ENCODE assay signal across 8 mouse cellular contexts in genomic region chr4:66404201-66404711, GRCm38 (mm10). TPM values are rescaled to one million over a fixed set of nuclear protein-coding genes. Genes with fewer than 3 reads are reported as not detected.
A peak's percentile ranks its signal among the peaks of the same experiment; 100 is the strongest.
DNase-seq lines count a peak whose midpoint lies in the region; ATAC-seq and TF ChIP-seq lines count a peak whose summit lies in the region.

Gene Astn2 (minus strand): TSS chr4:66404611.

- H3K27me3 ChIP-seq in heart, embryonic 10.5 days (ENCODE audit: insufficient read depth, poor library complexity, severe bottlenecking) = peaks cover 58% of the 10 kb centered on the region
- peaks cover 58% of the 10 kb centered on the region for H3K27me3 ChIP-seq in forebrain, embryonic 10.5 days (ENCODE audit: poor library complexity, severe bottlenecking)
- peaks cover 59% of the 10 kb centered on the region for H3K27me3 ChIP-seq in intestine, embryonic 14.5 days (replicated peaks; ENCODE audit: control insufficient read depth, insufficient read depth, low read length)
- peaks cover 58% of the 10 kb centered on the region for H3K27me3 ChIP-seq in limb, embryonic 13.5 days
- H3K27me3 ChIP-seq in neural tube, embryonic 14.5 days (ENCODE audit: control insufficient read depth, insufficient read depth, low read length) = no peaks in the 10 kb centered on the region

- no peaks in the 10 kb centered on the region for H3K9me3 ChIP-seq in heart, embryonic 10.5 days
- no peaks in the 10 kb centered on the region for H3K9me3 ChIP-seq in forebrain, embryonic 10.5 days
- H3K9me3 ChIP-seq in intestine, embryonic 14.5 days (ENCODE audit: control insufficient read depth, low read length) = no peaks in the 10 kb centered on the region
- H3K9me3 ChIP-seq in limb, embryonic 13.5 days = no peaks in the 10 kb centered on the region
- no peaks in the 10 kb centered on the region for H3K9me3 ChIP-seq in neural tube, embryonic 14.5 days (ENCODE audit: control insufficient read depth, low read length)

- peak within 1 kb of the TSS; percentile 82 for H3K4me3 ChIP-seq in heart, embryonic 10.5 days
- peak within 1 kb of the TSS; percentile 20 for H3K4me3 ChIP-seq in bone marrow macrophage, adult 2 months (ENCODE audit: insufficient read depth, low read length)
- H3K4me3 ChIP-seq in forebrain, embryonic 10.5 days = peak within 1 kb of the TSS; percentile 87
- H3K4me3 ChIP-seq in intestine, embryonic 14.5 days (ENCODE audit: low read depth, low read length) = peak within 1 kb of the TSS; percentile 58
- H3K4me3 ChIP-seq in limb, embryonic 13.5 days = peak within 1 kb of the TSS; percentile 72
- peak within 1 kb of the TSS; percentile 76 for H3K4me3 ChIP-seq in neural tube, embryonic 14.5 days (ENCODE audit: low read depth, low read length)

- peaks cover 15% of the 10 kb centered on the region for H3K4me1 ChIP-seq in heart, embryonic 10.5 days
- H3K4me1 ChIP-seq in bone marrow macrophage, adult 2 months (ENCODE audit: control insufficient read depth, insufficient read depth, low read length) = no peaks in the 10 kb centered on the region
- peaks cover 31% of the 10 kb centered on the region for H3K4me1 ChIP-seq in forebrain, embryonic 10.5 days
- H3K4me1 ChIP-seq in intestine, embryonic 14.5 days (replicated peaks; ENCODE audit: control insufficient read depth, insufficient read depth, low read length) = no peaks in the 10 kb centered on the region; the same call in 1 of the 2 replicates
- peaks cover 21% of the 10 kb centered on the region for H3K4me1 ChIP-seq in limb, embryonic 13.5 days
- peaks cover 12% of the 10 kb centered on the region; the same call in 1 of the 2 replicates for H3K4me1 ChIP-seq in neural tube, embryonic 14.5 days (ENCODE audit: control insufficient read depth, insufficient read depth, low read length)

- H3K9ac ChIP-seq in intestine, embryonic 14.5 days (ENCODE audit: low read length) = peak within 1 kb of the TSS; percentile 50
- peak within 1 kb of the TSS; percentile 79 for H3K9ac ChIP-seq in limb, embryonic 13.5 days
- H3K9ac ChIP-seq in neural tube, embryonic 14.5 days (replicated peaks; ENCODE audit: low read depth, low read length) = peak within 1 kb of the TSS; percentile 93

- H3K27ac ChIP-seq in heart, embryonic 10.5 days = peak within 1 kb of the TSS; percentile 59
- H3K27ac ChIP-seq in bone marrow macrophage, adult 2 months (ENCODE audit: insufficient read depth, low read depth, low read length) = no peak within 1 kb of the TSS
- peak within 1 kb of the TSS; percentile 85 for H3K27ac ChIP-seq in forebrain, embryonic 10.5 days
- H3K27ac ChIP-seq in intestine, embryonic 14.5 days (ENCODE audit: low read depth) = no peak within 1 kb of the TSS
- no peak within 1 kb of the TSS for H3K27ac ChIP-seq in limb, embryonic 13.5 days
- H3K27ac ChIP-seq in neural tube, embryonic 14.5 days (ENCODE audit: low read depth, low read length) = peak within 1 kb of the TSS; percentile 84

- H3K36me3 ChIP-seq in heart, embryonic 10.5 days = no peaks in the 10 kb centered on the region
- no peaks in the 10 kb centered on the region for H3K36me3 ChIP-seq in forebrain, embryonic 10.5 days (replicated peaks)
- no peaks in the 10 kb centered on the region for H3K36me3 ChIP-seq in intestine, embryonic 14.5 days (ENCODE audit: control insufficient read depth, insufficient read depth, low read length)
- no peaks in the 10 kb centered on the region for H3K36me3 ChIP-seq in limb, embryonic 13.5 days
- no peaks in the 10 kb centered on the region for H3K36me3 ChIP-seq in neural tube, embryonic 14.5 days (ENCODE audit: control insufficient read depth, insufficient read depth, low read length)

- peak within 1 kb of the TSS; percentile 97 for H3K4me2 ChIP-seq in intestine, embryonic 14.5 days (ENCODE audit: low read length)
- H3K4me2 ChIP-seq in limb, embryonic 13.5 days (replicated peaks) = peak within 1 kb of the TSS; percentile 98
- H3K4me2 ChIP-seq in neural tube, embryonic 14.5 days (ENCODE audit: low read depth, low read length) = peak within 1 kb of the TSS; percentile 85

- no peak for TF ChIP-seq POLR2A in bone marrow macrophage, adult 2 months (IDR thresholded peaks at IDR 0.05; ENCODE audit: borderline replicate concordance, low read depth, low read length)

- 2% methylated on average over 48 of the region's 56 CpGs for WGBS in heart, embryonic 10.5 days
- WGBS in forebrain, embryonic 10.5 days = 5% methylated on average over 24 of the region's 56 CpGs
- WGBS in intestine, embryonic 14.5 days = 1% methylated on average over 24 of the region's 56 CpGs
- under 1% methylated on average over 48 of the region's 56 CpGs for WGBS in limb, embryonic 13.5 days
- under 1% methylated on average over 45 of the region's 56 CpGs for WGBS in neural tube, embryonic 14.5 days

- ATAC-seq in intestine, embryonic 14.5 days (replicated peaks; ENCODE audit: low FRiP score, low TSS enrichment, low read depth) = peak; percentile 66
- ATAC-seq in limb, embryonic 13.5 days (ENCODE audit: low FRiP score, low read depth) = peak; percentile 88
- ATAC-seq in neural tube, embryonic 14.5 days (ENCODE audit: low read depth) = peak; percentile 68
- no peak for ATAC-seq in erythroblast, adult 5-6 weeks (replicated peaks; ENCODE audit: low FRiP score, poor library complexity, severe bottlenecking)

- TF ChIP-seq CTCF in bone marrow macrophage, adult 2 months (IDR thresholded peaks at IDR 0.05; ENCODE audit: low read depth, low read length) = no peak

- DNase-seq in heart, embryonic 10.5 days (ENCODE audit: low spot score) = no peak
- no peak for DNase-seq in heart, adult 11 months
- DNase-seq in forebrain, embryonic 10.5 days (ENCODE audit: extremely low spot score, low spot score) = peak; percentile 47
- DNase-seq in intestine, embryonic 14.5 days (ENCODE audit: low spot score) = peak; percentile 70

RNA-seq across cellular contexts. Expression of gene Astn2, which starts in this region (rescaled TPM):
- 0.05 and 0.18 TPM in 2 replicates for polyA plus RNA-seq in heart, embryonic 10.5 days (2016; fragmentation: Nextera tagmentation; extraction: Ambion mirVana)
- not detected in 2 replicates for polyA plus RNA-seq in bone marrow macrophage, adult 2 months (2012; ENCODE audit: insufficient read depth, insufficient read length, missing spikeins)
- 0.21 and 0.27 TPM in 2 replicates for polyA plus RNA-seq in forebrain, embryonic 10.5 days (2016; fragmentation: Nextera tagmentation; extraction: Ambion mirVana)
- 0.67 and 0.96 TPM in 2 replicates for polyA plus RNA-seq in intestine, embryonic 14.5 days (2014; fragmentation: Nextera tagmentation; extraction: Ambion mirVana)
- polyA plus RNA-seq in limb, embryonic 13.5 days (2015; fragmentation: Nextera tagmentation; extraction: Ambion mirVana) = 1.1 and 1.9 TPM in 2 replicates
- 4.9 and 6.3 TPM in 2 replicates for polyA plus RNA-seq in neural tube, embryonic 14.5 days (2014; fragmentation: Nextera tagmentation; extraction: Ambion mirVana)
- total RNA-seq in erythroblast, adult 5-6 weeks (2015; ENCODE audit: low replicate concordance) = not detected in 2 replicates
- not detected in 2 replicates for total RNA-seq in erythroblast, adult 5-6 weeks (2017; ENCODE audit: low replicate concordance)

Comparison
In these comparisons a context has a peak if more than half of its experiments do, and no peak if none do; other contexts are left out.
1. Peak in DNase-seq, H3K4me3 ChIP-seq and H3K27ac ChIP-seq in forebrain, embryonic 10.5 days; RNA of the gene not detected or under 1 TPM.
2. Peak in DNase-seq, ATAC-seq, H3K4me3 ChIP-seq, H3K9ac ChIP-seq and H3K4me2 ChIP-seq in intestine, embryonic 14.5 days; RNA of the gene not detected or under 1 TPM.
3. H3K27ac ChIP-seq: peak in heart, embryonic 10.5 days (single experiment) and neural tube, embryonic 14.5 days (single experiment); none in bone marrow macrophage, adult 2 months (single experiment), intestine, embryonic 14.5 days (single experiment) and limb, embryonic 13.5 days (single experiment).
4. H3K4me3 ChIP-seq: peak in every context shown above with its lines; median percentile 87 in forebrain, embryonic 10.5 days; 82 in heart, embryonic 10.5 days; 76 in neural tube, embryonic 14.5 days; 72 in limb, embryonic 13.5 days; 58 in intestine, embryonic 14.5 days; 20 in bone marrow macrophage, adult 2 months.
5. Peak in every context shown above with its lines, with median percentiles within 50 percentile points of each other: H3K4me2 ChIP-seq and H3K9ac ChIP-seq.